Mouse (Mus musculus) erythroblast, adult 5-6 weeks (primary cell): ENCODE results near the gene Mboat2. TPM values are rescaled to one million over a fixed set of nuclear protein-coding genes. Genes with fewer than 3 reads are reported as not detected.

ENCODE experiments used
- ATAC-seq: replicated peaks from 2 replicates; pipeline ENCODE4 v1.8.0; 2016; ENCODE audit warnings: moderate number of reproducible peaks, mild to moderate bottlenecking, moderate TSS enrichment, inconsistent platforms; ENCODE audit not compliant: poor library complexity, low FRiP score, severe bottlenecking
- total RNA-seq, 2 experiments: library from RNA; stranded (forward) in 1 of 2; stranded (reverse) in 1 of 2; fragments of 150-400 nt in 1 of 2; fragments of 200-764, 138-1000 nt in 1 of 2; gene quantifications; 2 replicates each; pipeline versions ENCODE4 v1.2.3 to v1.2.4; 2015 to 2017; ENCODE audit warnings: low replicate concordance in 2 of 2

Mboat2 gene
- total RNA-seq, 2 experiments from 2014 or later = 15.4 to 28.5 TPM

DNA sequence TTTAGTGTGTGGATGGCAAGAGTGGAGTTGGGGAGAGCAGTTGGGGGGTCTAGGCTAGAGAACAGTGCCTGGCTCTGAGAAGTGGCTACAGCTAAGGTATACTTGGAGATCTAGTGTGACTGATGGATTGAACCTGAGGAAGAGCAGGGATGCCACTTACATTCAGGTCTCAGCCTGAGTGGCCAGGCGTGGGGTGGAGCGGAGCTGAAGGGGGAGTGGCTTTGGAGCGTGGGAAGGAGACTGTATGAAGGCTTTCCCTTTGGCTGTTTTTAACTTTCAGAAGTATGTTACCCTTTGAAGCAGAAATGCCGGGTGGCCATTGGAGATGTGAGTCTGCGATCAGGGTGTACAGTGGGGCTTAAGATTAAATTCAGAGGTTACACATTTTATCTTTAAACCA, 26.7 kb downstream of the Mboat2 start:
- ATAC-seq = 0 out of 2 replicates have a peak, but pooled peaks have one; percentile 54

DNA sequence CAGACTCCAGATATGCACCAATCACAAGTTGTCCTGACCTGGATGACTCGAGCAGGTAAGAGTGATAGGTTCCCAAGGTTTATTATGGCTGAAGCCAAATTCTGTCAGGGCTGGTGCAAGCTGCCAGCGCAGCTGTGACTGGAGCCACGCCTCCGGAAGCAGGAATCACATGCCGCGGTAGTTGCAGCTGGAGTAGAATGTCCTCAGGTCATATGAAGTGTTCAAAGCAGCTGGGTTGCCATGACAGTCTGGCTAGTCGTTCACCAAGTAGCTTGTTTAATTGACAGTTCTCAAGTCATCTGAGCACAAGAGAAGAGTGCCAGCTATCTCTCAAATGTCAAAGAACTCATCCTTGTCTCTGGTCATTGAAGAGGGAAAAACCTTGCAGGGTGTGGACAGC, 28.7 kb downstream of the Mboat2 start:
- ATAC-seq = no peak

DNA sequence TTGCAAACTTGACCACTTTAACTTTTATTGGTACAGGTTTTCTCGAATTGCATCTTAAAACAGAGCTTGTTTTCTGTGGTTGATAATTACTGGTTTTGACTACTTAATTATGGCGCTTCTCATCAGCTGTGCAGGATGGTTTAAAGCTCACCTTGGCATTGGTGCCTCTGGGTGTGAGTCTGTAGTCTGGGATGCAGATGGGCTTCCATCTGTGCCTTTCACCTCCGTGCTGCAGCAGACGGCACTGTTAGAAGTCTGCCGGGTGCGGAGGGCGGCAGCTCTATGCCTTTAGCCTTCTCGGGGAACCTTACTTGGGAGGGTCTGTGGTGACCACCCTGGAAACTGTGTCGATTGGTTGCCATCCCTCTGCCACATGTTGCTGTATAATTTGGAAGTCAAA, 29.8 kb downstream of the Mboat2 start:
- ATAC-seq = no peak

DNA sequence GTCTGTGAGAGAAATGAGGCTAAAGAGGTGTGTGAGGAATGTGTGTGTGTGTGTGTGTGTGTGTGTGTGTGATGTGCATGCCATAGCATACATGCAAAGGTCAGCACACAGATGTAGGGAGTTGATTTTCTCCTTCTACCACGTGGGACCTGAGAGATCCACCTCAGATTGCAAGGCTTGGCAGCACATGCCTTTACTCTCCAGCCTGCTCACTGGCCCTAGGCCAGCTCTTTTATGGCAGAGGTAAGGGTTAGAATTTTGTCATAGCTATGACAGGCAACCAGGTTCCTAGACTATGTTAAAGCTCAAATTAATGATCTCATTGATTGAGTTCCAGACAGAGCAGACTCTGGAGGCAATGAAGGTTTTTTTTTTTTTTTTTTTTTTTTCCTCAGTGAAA, 33.1 kb downstream of the Mboat2 start:
- no peak for ATAC-seq

DNA sequence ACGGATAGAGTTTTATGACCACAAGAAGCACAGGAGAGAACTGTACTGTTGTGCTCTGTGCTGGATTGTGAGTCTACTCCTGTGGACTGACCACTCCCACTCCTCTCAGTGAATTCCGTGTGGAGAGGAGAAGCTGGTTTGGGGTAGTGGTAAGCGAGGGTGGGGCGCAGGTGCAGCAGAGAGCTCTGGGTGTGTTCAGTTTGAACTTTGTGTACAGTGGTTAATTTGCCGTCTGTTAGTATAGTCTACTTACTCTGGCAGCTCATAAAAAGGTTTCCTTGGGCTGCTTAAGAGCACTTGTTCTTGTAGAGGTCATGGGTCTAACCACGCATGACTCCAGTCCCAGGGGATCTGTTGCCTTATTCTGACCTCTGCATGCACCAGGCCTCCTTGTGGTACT, 36.0 kb downstream of the Mboat2 start:
- no peak for ATAC-seq

DNA sequence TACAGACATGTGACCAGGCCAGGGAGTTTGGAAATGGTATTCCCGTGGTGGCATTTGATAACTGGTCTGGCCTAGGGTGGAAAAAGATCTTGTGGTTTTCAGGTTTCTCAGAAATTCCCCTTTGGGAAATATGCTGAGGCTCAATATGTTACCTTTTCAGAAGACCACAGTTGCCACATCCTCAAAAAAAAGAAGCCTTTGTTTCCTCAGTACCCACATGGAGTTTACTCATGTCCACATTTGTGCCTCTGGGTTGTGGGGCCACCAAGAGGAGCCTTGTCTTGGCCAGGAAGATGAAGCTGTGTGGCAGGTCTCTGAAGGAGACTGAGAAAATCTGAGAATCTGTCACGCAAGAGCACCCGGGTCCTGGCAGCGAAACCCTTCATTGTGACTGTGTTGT, 38.0 kb downstream of the Mboat2 start:
- no peak for ATAC-seq

DNA sequence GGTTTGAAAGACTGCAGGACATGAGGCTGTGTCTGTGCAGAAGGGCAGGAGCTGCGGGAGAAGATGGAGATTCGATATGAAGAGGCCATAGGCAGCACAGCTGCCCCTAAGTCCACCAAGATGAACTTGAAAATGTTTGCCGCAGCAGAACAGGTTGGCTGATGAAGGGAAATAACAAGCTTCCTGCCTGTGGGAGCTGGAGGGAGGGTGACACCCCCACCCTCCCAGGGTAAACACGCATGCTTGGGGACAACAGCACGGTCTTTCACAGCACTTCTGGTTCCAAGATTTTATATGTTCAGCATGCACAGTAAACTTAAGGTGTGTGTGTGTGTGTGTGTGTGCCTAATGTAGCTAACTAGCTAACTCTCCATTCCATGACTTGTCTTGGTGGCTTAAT, 38.6 kb downstream of the Mboat2 start:
- ATAC-seq = no peak

DNA sequence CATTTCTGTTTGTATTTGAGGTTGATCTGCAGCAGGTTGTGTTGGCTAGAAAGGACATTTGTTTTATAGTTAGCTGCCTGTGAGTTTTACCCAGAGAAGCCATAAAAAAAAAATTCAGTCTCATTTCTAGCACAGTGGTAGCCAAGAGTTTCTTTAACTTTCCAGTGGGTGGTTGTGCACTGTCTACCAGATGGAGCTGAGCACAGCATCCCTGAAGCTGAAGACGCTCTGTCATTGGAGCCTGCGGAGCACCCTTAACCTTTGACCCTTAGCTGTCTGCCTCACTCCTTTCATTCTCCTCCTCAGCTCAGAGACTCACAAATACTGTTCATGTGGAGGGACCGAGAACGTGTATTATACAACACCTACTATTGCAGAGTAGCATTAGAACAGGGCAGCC, 40.2 kb downstream of the Mboat2 start:
- no peak for ATAC-seq

DNA sequence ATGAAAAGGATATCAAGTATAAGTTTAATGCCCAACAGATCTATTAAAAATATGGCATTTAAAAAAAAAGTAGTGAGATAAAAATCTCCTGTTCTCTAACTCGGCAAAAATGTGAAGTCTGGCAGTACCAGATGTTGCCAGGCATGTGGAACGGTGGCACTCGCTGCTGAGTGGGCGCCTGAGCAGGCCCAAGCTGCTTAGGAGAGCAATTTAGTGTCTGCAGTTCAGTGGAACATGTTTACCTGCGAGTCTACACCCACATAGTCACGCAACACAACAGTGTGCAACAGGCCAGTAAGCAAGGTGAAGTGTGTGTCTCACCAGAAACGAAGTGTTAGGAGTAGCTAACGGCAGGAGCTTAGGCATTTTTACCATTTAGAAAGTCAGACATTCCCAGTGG, 41.6 kb downstream of the Mboat2 start:
- no peak for ATAC-seq

DNA sequence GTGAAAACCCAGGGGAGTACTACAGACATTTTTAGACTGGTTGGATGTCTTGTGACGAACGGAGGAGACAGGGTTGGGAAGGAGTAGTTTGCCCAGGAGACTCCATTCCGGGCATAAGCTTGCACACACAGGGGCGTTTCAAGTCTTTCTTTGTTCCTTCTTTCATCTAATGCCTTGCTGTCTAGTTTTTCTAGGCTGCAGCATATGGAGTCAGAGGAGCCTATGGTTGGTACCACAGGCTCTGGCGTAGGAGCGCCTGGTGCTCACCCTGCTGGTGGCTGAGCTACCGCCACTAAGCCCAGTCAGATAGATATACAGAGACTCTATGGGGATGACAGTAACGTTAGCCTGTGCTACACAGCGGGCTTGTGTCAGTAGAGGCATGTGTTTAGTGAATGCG, 42.0 kb downstream of the Mboat2 start:
- ATAC-seq = no peak

DNA sequence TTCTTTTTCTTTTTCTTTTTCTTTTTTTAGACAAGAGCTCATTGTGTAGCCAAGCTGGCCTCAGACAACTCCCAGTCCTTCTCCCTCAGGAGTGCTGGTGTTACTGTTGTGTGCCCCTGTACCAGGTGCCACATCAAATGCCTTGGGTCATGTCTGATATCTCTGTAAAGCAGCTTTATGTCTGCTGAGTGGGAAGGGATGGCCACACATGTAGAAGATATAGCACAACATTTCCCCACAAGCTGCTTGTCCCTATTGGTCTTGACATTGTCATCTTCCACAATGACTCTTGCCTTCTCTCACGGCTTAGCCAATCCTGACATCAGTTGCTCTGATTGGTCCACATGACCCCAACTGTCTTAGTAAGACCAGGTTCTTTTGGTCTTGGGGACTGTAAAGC, 45.2 kb downstream of the Mboat2 start:
- ATAC-seq = peak; percentile 54

DNA sequence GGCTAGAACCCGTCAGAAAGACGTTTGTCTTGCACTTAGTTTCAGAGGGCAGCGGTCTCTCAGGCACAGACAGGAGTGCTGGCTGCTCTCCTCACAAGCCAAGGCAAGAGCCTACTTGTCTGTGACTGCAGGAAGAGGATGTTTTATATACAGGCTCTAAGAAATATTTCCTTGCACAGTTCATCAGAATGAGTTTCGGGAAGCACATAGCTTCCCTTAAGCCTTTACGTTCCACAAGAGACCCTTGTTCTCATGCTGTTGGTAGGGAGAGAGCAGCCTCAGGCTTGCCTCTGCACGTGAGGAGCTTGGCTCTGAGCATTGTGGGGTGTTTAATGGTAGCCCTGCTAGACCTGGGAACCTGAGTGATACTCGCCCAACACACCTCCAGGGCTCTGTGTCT, 46.6 kb downstream of the Mboat2 start:
- no peak for ATAC-seq

DNA sequence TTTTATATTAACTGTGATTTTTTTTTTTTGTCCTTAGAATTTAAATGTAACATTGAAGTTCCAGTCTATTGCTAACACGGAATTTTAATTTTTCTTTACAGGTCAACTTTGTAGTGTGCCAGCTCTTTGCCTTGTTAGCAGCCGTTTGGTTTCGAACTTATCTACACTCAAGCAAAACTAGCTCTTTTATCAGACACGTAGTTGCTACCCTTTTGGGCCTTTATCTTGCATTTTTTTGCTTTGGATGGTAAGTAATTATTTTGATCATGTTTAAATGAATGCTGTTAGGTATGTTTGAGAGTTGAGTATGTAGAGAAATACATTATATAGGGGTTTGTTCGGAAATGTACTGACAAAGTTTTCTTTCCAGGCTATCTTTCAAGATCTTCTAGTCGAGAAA, 47.4 kb downstream of the Mboat2 start:
- ATAC-seq = no peak

DNA sequence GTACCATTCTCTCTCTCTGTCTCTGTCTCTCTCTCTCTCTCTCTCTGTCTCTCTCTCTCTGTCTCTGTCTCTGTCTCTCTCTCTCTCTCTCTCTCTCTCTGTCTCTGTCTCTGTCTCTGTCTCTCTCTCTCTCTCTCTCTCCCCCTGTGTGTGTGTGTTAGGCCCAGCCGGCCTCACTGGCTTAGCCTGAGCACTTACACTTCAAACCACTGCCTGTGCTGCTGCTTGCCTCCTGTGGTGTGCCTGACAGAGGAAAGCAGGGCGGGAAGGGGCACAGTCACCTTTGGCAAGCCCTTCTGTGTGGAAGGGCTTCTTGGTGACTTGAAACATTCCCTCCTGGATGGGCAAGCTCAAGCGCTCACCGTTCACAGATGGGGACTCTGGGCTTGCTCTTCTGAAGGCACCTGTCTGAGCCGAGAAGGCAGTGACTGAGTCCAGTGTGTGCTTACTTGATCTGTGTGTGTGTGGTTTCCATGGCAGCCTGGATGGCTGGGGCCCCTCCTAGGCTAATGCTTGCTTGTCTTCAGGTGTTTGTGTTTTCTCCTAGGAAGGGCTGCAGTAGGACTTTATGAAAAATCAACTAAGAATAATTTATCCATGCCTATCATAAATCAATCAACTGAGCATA, 48.2 kb downstream of the Mboat2 start:
- ATAC-seq = peak; percentile 64

DNA sequence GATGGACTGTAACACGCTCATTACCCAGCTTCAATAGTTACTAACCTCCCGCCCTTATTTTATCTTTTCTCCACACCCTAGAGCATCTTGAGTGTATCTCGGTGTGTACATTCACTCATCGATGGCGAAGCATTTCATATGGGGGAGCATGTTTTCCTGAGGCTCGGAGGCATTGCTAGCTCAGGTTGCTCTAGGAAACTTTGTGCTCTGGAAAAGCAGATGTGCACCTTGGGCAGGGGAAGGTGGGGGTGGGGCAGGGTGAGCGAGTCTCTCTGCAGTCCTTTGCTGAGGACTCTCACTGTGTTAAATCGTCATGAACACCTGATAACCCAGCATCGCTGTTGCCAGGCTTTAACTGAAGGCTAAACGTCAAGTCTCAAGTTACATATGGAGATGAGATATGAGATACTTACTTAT, 48.9 kb downstream of the Mboat2 start:
- peak; percentile 74 for ATAC-seq

DNA sequence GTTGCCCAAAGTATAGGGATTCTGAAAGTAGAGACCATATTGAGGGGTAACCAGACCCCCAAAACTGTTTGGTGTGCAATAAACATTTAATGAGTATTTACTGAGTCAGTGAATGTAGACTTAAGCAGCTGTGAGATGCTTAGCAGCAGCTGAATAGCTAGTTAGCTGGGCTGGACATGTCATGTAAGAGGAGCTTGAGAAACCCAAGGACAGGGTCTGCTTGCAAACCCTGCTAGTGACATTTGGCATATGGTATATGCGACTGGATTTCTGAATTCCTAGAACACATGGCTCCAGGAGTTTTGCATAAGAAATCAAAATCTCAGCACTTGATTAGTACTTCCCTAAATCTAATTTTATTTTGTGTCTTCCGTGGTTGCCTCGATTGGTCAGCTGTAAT, 52.6 kb downstream of the Mboat2 start:
- ATAC-seq = no peak

DNA sequence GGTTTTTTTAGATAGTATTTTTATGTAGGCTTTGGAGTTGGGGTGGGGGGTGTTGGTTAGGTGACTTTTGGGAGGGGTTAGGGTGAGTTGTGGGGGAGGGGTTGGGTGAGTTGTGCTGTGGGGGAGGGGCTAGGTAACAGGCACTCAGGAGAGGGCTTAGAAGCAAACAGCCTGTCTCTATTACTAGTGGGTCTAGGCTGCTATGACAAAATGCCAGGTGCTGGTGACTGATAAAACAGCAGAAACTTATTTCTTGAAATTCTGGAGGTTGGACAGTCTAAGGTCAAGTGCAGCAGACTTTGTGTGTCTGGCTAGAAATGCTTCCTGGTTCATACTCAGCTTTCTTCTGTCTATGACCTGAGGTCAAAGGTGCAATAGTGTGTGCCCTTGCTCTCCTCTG, 56.1 kb downstream of the Mboat2 start:
- ATAC-seq = peak; percentile 57

DNA sequence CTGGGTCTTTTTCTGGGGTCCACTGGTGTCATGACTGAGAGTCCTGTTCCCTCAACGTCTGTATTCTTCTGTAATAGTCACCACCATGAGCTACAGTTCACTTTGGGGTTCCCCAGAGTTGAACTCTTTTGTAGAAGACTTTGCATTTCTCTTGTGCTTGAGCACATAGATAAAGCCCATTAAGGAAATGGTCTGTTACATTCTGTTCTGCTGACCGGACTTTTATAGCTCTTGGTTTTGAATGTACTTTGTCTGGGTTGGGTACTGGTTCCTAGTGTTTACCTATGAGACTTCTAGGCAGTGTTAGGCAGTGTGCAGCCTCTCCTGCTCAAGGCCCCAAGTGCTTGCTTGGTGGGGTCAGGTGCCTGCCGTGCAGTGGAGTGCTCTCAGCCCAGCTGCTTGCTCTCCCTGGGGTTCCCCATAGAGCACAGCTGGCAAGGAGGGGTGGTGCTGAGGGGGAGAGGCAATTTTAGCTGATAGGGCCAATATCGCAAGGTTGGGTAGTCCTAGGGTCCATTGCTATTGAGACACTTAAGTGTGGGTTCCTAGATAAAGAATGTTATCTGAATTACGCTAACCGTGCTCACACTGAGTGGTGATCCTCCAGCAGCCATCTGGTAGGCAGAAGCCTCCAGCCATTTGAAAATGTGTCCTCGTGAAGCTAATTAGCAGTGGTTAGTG, 58.8 kb downstream of the Mboat2 start:
- ATAC-seq = peak; percentile 59

DNA sequence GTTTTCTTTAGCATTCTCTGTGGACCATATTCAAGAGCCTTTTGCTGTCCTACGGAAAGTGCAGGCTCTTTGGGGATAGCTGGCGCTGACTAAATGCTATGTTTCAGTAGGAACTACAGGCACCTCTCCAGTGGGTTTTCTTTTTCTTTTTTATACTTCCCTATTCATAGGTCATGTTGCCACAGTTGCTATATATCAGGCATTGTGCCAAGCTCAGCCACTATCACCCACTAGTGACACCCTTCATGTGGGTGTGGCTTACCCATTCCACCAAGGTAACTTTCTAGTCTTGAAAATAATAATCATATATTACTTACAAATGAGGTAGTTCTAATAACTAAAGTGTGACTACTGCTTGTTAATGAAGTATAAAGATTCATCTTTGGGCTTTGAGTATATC, 59.5 kb downstream of the Mboat2 start:
- peak; percentile 47 for ATAC-seq

DNA sequence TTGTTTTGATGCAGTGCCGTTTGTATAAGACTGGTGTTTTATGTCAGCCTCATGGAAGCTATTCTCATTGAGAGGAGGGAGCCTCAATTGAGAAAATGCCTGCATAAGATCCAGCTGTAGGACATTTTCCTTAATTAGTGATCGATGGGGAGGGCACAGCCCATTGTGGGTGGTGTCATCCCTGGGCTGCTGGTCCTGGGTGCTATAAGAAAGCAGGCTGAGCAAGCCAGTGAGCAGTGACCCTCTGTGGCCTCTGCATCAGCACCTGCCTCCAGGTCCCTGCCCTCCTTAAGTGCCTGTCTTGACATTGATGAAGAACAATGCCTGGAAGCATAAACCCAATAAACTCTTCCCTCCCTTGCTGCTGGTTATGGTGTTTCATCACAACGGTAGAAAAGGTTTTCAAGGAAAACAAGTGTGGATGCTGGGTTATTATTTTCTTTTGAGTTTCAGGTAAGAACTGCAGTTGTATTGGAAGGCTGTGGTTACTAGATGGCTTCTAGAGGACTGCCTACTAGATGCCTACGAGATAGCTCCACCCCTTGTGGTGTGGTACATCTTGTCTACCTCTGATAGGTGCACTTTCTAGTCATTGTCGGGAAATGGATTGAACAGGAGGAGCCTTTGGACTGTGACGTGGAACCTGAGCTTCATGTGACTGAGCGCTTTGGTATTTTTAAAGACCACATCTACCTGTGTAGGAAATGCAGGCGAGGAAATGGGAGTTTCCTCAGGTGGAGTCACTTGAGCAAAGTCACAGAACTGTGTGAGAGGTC, 60.2 kb downstream of the Mboat2 start:
- ATAC-seq = peak; percentile 50

DNA sequence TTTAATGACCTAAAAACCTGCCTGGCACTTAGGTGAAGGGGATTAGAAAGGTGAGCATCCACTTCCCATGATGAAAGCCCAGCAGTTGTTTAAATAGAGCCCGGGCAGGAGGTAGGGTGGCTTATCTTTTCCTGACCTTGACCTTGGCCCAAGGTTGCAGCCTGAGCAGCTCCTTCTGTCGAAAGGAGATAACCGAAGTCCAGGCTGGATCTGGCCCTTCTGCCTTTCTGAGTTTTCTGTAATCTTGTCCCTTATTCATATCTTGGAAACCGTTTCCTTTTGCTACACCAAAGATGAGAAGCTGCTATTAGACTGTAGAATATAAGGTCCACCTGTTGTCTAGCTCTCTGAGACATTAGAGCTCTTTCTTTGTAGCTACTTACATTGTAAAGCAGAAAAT, 61.9 kb downstream of the Mboat2 start:
- peak; percentile 70 for ATAC-seq
